Mouse (Mus musculus) heart, embryonic 11.5 days (tissue): ENCODE results near the gene Mrpl34. TPM values are rescaled to one million over a fixed set of nuclear protein-coding genes. Genes with fewer than 3 reads are reported as not detected.
A peak's percentile ranks its signal among the peaks of the same experiment; 100 is the strongest.

Experiments used
- ATAC-seq: fragments of 200-750 bp; cut with Nextera tagmentation; replicated peaks from 2 replicates; pipeline ENCODE4 v1.8.0; 2017; ENCODE audit warnings: moderate library complexity; ENCODE audit not compliant: insufficient number of reproducible peaks, low FRiP score, low TSS enrichment
- H3K27ac ChIP-seq: fragments of 300-500 bp; sonication (generic); 2 replicates; pipeline ENCODE4 v1.5.1; 2014; ENCODE audit warnings: mild to moderate bottlenecking, low read depth, low read length
- H3K27me3 ChIP-seq: fragments of 300-500 bp; sonication (generic); 2 replicates; pipeline ENCODE4 v1.6.1; 2014; ENCODE audit warnings: mild to moderate bottlenecking, low read length, mixed read lengths; ENCODE audit not compliant: control insufficient read depth, insufficient read depth
- H3K36me3 ChIP-seq: fragments of 300-500 bp; sonication (generic); 2 replicates; pipeline ENCODE4 v1.6.1; 2014; ENCODE audit warnings: mild to moderate bottlenecking, low read length, moderate library complexity, mixed read lengths; ENCODE audit not compliant: control insufficient read depth, insufficient read depth
- H3K4me1 ChIP-seq: fragments of 300-500 bp; sonication (generic); 2 replicates; pipeline ENCODE4 v1.6.1; 2014; ENCODE audit warnings: low read length; ENCODE audit not compliant: control insufficient read depth, insufficient read depth
- H3K4me2 ChIP-seq: fragments of 300-500 bp; sonication (generic); 2 replicates; pipeline ENCODE4 v1.6.1; 2014; ENCODE audit warnings: mild to moderate bottlenecking, moderate library complexity
- H3K4me3 ChIP-seq: fragments of 300-500 bp; sonication (generic); 2 replicates; pipeline ENCODE4 v1.5.1; 2014; ENCODE audit warnings: low read depth, low read length
- H3K9ac ChIP-seq: fragments of 300-500 bp; sonication (generic); 2 replicates; pipeline ENCODE4 v1.6.1; 2014; ENCODE audit warnings: mild to moderate bottlenecking, low read depth, low read length, moderate library complexity
- H3K9me3 ChIP-seq: fragments of 300-500 bp; sonication (generic); replicated peaks from 2 replicates; pipeline ENCODE4 v1.6.1; 2016; ENCODE audit warnings: low read length; ENCODE audit not compliant: control insufficient read depth
- WGBS: fragments of 180-500 bp; shearing (Covaris S2); extraction: QIAGEN DNeasy Blood & Tissue Kit; methylation state at CpG from one replicate; pipeline ENCODE4 v1.1.7; 2014; ENCODE audit not compliant: insufficient replicate concordance; 5-methylcytosine and 5-hydroxymethylcytosine counted together
- polyA plus RNA-seq: library from polyadenylated mRNA; unstranded; fragments of >200 nt; fragmentation: Nextera tagmentation; extraction: Ambion mirVana; gene quantifications from 2 replicates; pipeline ENCODE4 v1.2.1, GENCODE M21; 2014

The Mrpl34 gene
- polyA plus RNA-seq, 1 experiment from 2014 or later, result 163 TPM

DNA sequence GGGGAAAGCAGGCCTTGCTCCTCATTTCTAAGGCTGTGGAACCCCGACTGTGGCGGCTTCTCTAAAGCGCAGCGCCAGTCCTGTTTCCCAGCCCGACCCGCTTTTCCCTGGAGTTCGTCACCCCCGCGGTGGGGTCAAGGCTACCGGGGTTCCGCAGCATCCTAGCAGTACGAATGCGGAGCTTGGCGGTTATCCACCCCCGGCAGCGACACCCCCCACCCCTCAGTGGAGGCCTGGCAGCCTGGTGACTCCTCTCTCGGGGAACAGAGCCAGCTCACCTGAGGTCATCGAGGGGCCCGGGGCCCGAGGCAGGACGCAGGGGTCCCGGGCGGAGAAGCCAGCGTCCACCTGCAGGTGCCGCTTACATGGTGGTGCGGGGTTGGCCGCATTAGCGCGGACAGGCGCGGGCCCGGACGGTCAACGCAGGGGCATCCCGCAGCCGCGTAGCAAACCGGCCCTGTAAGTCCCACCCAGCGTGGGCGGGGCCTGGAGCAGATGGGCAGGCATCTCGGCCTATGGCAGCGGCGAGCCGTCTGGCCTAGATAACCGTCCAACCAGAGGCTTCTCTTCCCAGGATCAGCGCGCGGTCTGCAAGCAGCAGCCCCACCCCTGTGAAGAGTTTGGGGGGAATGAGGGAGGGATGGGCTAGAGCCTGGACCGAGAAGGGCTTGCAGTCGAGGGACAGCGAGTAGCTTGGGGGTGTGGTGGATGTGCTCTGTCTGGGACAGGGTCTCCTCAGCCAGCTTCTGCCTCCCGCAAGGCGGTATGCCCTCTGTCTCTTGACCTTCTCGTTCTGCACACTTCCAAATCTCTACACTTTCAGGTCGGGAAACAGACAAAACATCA is 1.3 kb upstream of the Mrpl34 start, which contains the start of gene Abhd8:
TSS of gene Abhd8 (minus strand) at position 468 of the 846 bp plus-strand sequence.
- peaks cover 16% of the 10 kb centered on the region for H3K4me1 ChIP-seq
- H3K9ac ChIP-seq, result peak within 1 kb of the TSS; percentile 81
- peak within 1 kb of the TSS; percentile 80 for H3K27ac ChIP-seq
- H3K4me3 ChIP-seq, result peak within 1 kb of the TSS; percentile 83
- peak; percentile 79 for ATAC-seq
- H3K4me2 ChIP-seq, result peak within 1 kb of the TSS; percentile 90
- H3K27me3 ChIP-seq, result peaks cover 18% of the 10 kb centered on the region
- H3K9me3 ChIP-seq, result no peaks in the 10 kb centered on the region
- H3K36me3 ChIP-seq, result peaks cover 7% of the 10 kb centered on the region
- under 1% methylated on average over 55 of the region's 55 CpGs for WGBS

DNA sequence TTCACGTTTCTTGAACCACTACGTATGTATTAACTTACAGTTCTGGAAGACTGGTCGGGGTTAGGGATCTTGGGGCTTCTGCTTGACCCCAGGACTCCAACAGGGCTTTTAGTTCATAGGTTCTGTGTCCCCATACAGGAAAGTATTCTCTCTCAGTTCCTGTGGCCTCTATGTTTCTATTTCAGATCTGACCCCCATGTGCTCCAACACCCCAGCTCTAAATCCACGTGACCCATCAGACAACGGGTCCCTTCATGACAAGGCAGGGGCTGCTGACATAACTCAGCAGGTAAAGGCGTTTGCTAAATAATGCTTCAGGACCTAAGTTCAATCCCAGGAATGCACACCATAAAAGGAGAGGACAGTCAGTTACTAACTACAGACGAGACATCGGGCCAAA is 974 bp downstream of the Mrpl34 start:
- H3K4me2 ChIP-seq, result peak overlapping the region; percentile 90
- H3K9me3 ChIP-seq, result no peaks in the 10 kb centered on the region
- peaks cover 6% of the 10 kb centered on the region for H3K36me3 ChIP-seq
- peaks cover 16% of the 10 kb centered on the region for H3K27me3 ChIP-seq
- H3K4me3 ChIP-seq, result peak overlapping the region; percentile 83
- 70% methylated on average over 8 of the region's 8 CpGs for WGBS
- no peak for ATAC-seq
- H3K4me1 ChIP-seq, result peaks cover 26% of the 10 kb centered on the region
- no peak overlapping the region for H3K27ac ChIP-seq
- peak overlapping the region; percentile 81 for H3K9ac ChIP-seq

DNA sequence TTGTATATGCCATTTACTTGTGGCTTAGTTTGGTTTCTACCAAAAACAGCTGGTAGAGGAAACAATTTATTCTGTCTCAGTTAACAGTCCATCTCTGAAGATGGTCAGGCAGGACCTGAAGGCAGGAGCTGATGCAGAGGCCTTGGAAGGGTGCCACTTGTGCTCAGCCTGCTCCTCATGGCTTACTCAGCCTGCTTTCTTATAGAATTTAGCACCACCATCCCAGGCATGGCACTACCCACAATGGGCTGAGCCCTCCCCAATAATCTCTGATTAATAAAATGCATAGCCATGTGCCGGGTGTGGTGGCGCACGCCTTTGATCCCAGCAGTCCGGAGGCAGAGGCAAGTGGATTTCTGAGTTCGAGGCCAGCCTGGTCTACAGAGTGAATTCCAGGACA is 1.4 kb downstream of the Mrpl34 start:
- no peak overlapping the region for H3K4me2 ChIP-seq
- peaks cover 27% of the 10 kb centered on the region for H3K4me1 ChIP-seq
- ATAC-seq, result no peak
- H3K4me3 ChIP-seq, result no peak overlapping the region
- H3K27me3 ChIP-seq, result peaks cover 12% of the 10 kb centered on the region
- no peak overlapping the region for H3K27ac ChIP-seq
- 92% methylated on average over 5 of the region's 5 CpGs for WGBS
- peaks cover 5% of the 10 kb centered on the region for H3K36me3 ChIP-seq
- H3K9ac ChIP-seq, result no peak overlapping the region
- H3K9me3 ChIP-seq, result no peaks in the 10 kb centered on the region

DNA sequence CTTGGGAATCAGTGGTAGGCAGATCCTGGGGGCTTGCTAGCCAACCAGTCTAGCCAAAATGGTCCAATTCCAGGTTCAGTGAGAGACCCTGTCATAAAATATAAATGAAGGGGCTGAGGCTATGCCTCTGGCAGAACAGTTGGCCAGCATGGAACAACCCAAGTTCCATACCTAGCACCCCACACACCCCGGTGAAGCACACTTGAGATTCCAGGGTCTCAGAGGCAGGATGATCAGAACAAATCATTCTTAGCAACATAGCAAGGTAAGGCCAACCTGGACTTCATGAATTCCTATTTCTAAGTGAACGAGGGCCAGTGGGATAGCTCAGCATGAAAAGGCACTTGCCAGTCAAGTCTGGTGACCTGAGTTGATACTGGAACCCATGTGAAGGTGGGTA is 2.4 kb downstream of the Mrpl34 start:
- no peak for ATAC-seq

DNA sequence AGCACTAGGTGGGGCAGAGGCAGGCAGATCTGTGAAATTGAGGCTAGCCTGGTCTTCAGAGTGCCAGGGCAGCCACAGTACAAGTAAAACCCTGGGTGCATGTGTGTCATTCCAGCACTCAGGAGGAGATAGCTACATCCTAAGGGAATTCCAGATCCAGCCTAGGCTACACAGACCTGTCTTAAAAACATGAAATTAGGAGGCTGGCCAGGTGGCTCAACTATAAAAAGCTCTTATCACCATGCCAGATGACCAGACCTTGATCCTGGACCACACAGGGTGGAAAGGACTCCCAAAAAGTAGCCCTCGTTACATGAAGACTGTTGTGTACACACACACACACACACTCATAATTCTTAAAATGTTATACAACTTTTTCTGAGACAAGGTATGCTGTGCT is 3.2 kb downstream of the Mrpl34 start:
- Histone ChIP-seq H3K4me1 (peaks cover 21% of the 10 kb centered on the region), H3K36me3 (peaks cover 12% of the 10 kb centered on the region), H3K27me3 (no peaks in the 10 kb centered on the region), H3K9ac (no peak overlapping the region), H3K4me3 (no peak overlapping the region; the same call in 1 of the 2 replicates), H3K4me2 (no peak overlapping the region), H3K9me3 (no peaks in the 10 kb centered on the region), H3K27ac (no peak overlapping the region)
- 90% methylated on average over 1 of the region's 1 CpGs for WGBS
- ATAC-seq, result no peak

More for the DNA sequence above, 2.4 kb downstream of the Mrpl34 start:
- peaks cover 5% of the 10 kb centered on the region; the same call in 1 of the 2 replicates for H3K27me3 ChIP-seq
- WGBS, result 88% methylated on average over 2 of the region's 2 CpGs
- no peak overlapping the region for H3K27ac ChIP-seq
- H3K4me1 ChIP-seq, result peaks cover 27% of the 10 kb centered on the region
- no peak overlapping the region for H3K4me3 ChIP-seq
- H3K9ac ChIP-seq, result no peak overlapping the region
- H3K36me3 ChIP-seq, result peaks cover 11% of the 10 kb centered on the region
- no peaks in the 10 kb centered on the region for H3K9me3 ChIP-seq
- no peak overlapping the region for H3K4me2 ChIP-seq

DNA sequence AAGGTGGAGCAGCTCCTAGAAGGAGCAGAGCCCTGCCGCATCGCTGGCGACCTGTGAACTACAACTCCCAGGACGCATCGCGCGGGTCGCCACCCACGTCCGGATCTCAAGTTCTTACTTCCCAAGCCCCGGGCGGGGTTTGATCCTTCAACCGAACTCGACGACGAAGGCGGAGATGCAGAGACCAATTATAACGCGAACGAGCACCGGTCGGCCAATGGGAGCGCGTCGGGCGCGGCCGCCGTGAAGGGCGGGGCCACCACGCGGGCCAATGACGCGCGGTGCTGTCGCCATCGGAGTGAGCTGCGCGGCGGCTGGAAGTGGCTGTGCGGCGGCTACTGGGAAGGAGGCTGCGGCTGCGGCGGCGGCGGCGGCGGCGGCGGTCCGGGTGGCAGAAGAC is 4.2 kb downstream of the Mrpl34 start, which contains the start of gene Dda1:
TSS of gene Dda1 (plus strand) at position 284 of the 400 bp plus-strand sequence.
- no peaks in the 10 kb centered on the region for H3K9me3 ChIP-seq
- no peaks in the 10 kb centered on the region for H3K27me3 ChIP-seq
- under 1% methylated on average over 41 of the region's 52 CpGs for WGBS
- H3K4me2 ChIP-seq, result peak within 1 kb of the TSS; percentile 80
- ATAC-seq, result peak; percentile 88
- peaks cover 15% of the 10 kb centered on the region for H3K36me3 ChIP-seq
- 0 out of 2 replicates have a peak within 1 kb of the TSS, but pooled peaks have one; percentile 10 for H3K27ac ChIP-seq
- peak within 1 kb of the TSS; percentile 59 for H3K4me3 ChIP-seq
- peaks cover 18% of the 10 kb centered on the region for H3K4me1 ChIP-seq
- H3K9ac ChIP-seq, result peak within 1 kb of the TSS; percentile 76

DNA sequence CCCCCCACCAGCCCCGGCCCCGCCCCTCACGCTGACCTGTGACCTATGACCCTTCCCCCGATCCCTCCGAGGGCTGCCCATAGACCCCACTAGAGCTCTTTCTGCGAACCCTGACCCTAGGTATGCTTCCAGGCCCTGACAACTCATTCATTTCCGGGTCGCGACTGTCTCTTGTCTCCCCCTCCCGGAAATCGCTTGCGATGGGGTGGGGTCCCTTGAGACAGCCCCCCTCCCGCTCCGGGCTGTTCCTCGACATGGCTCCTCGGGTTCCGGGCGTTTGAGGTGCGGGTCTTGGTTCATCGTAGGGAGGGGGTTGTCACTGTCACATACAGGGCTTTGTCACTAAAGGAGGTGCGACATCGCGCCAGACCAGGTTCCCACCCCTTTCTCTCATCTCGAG is 4.7 kb downstream of the Mrpl34 start:
- Histone ChIP-seq H3K4me2 (peak overlapping the region; percentile 80), H3K27me3 (no peaks in the 10 kb centered on the region), H3K36me3 (peaks cover 15% of the 10 kb centered on the region), H3K4me1 (peaks cover 13% of the 10 kb centered on the region), H3K4me3 (peak overlapping the region; percentile 59), H3K27ac (0 out of 2 replicates have a peak overlapping the region, but pooled peaks have one; percentile 10), H3K9me3 (no peaks in the 10 kb centered on the region), H3K9ac (peak overlapping the region; percentile 76)
- ATAC-seq, result 0 out of 2 replicates have a peak, but pooled peaks have one; percentile 1
- WGBS, result under 1% methylated on average over 24 of the region's 24 CpGs

DNA sequence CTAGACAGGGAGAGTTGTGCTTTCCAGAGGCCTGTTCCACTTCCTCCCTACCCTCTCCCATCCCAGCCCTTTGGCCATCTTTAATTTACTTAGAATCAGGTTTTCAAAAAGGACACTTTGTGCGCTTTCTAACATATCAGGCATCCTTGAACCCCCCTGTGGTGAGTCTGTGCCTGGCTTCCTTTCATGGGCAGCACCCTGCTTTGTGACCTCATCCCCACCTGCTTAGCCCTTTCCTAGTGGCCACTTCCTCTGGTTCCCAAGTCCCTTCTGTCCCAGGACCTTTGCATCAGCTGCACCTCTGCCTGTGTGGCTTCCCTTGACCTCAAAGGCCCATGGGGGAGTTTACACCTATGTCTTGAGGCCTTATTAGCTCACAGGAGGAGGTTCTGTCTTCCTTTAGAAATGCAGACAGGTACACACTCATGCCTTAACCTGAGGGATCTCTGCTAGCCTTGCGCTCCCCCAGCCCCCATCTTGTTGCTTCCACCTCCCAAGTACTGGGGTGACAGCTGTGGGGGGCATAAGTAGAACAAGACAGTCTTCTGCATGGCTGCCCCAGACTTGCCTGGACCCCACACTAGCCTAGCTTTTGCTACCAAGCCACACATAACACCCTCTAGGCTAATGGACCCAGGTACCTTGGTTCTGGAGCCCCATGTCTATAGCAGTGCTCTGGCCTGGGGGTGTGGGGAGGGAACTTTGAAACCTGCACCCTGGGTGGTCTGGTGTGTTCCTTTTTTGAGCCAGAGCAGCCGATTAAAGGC is 5.6 kb downstream of the Mrpl34 start:
- 86% methylated on average over 3 of the region's 3 CpGs for WGBS
- Histone ChIP-seq H3K36me3 (peaks cover 15% of the 10 kb centered on the region), H3K4me1 (peaks cover 13% of the 10 kb centered on the region), H3K27me3 (no peaks in the 10 kb centered on the region), H3K4me2 (peak overlapping the region; percentile 80), H3K9ac (peak overlapping the region; percentile 76), H3K4me3 (peak overlapping the region; percentile 59), H3K27ac (no peak overlapping the region), H3K9me3 (no peaks in the 10 kb centered on the region)
- ATAC-seq, result no peak
